Mouse (Mus musculus) inflammation-experienced regulatory T-cells (primary cell): ENCODE results near the gene Atxn7l3b. TPM values are rescaled to one million over a fixed set of nuclear protein-coding genes. Genes with fewer than 3 reads are reported as not detected.

ENCODE experiments used
- polyA plus RNA-seq, 2 experiments: library from polyadenylated mRNA; unstranded; fragments of 100-300 nt; shearing (Covaris generic); gene quantifications; one replicate each; pipeline ENCODE4 v1.2.1; 2017

The Atxn7l3b gene
- polyA plus RNA-seq: 10 to 100 TPM; 49.1 to 68.0 TPM

GRCm38 (mm10) chr10:112928452-112929221 lies at the start of gene Atxn7l3b:
Gene Atxn7l3b, minus strand, starts transcription at chr10:112929001.

